Mouse (Mus musculus) cerebellum, adult 2 months (tissue): ENCODE results near the gene Csk. TPM values are rescaled to one million over a fixed set of nuclear protein-coding genes. Genes with fewer than 3 reads are reported as not detected.

Experiments used
- DNase-seq, 2 experiments: peaks; one replicate each; pipeline ENCODE4 v3.0.0; 2021
- H3K27ac ChIP-seq: fragments of 200-500 bp; 2 replicates; pipeline ENCODE4 v1.5.1; 2012; ENCODE audit warnings: low read length, control low read depth, inconsistent platforms; ENCODE audit not compliant: insufficient read depth
- H3K27me3 ChIP-seq: fragments of 200-500 bp; 2 replicates; pipeline ENCODE4 v1.6.1; 2012; ENCODE audit warnings: inconsistent platforms, mild to moderate bottlenecking, low read length, moderate library complexity; ENCODE audit not compliant: control insufficient read depth, insufficient read depth
- H3K4me1 ChIP-seq: fragments of 200-500 bp; 2 replicates; pipeline ENCODE4 v1.6.1; 2011; ENCODE audit warnings: low read length; ENCODE audit not compliant: control insufficient read depth, insufficient read depth
- H3K4me3 ChIP-seq: fragments of 200-500 bp; replicated peaks from 2 replicates; pipeline ENCODE3; 2011; ENCODE audit warnings: mild to moderate bottlenecking, low read depth, low read length, control low read depth; ENCODE audit not compliant: insufficient read depth
- CTCF ChIP-seq: fragments of 200-500 bp; IDR thresholded peaks from 2 replicates; pipeline ENCODE4 v1.5.1; 2011; ENCODE audit warnings: low read depth, mild to moderate bottlenecking, control low read depth, low read length, moderate library complexity, borderline replicate concordance; ENCODE audit not compliant: insufficient read depth
- POLR2A ChIP-seq: fragments of 200-500 bp; IDR thresholded peaks from 2 replicates; pipeline ENCODE4 v1.6.1; 2011; ENCODE audit warnings: low read length, control low read depth, borderline replicate concordance; ENCODE audit not compliant: insufficient read depth
- WGBS: fragments of 180-500 bp; shearing (Covaris S2); methylation state at CpG from one replicate; pipeline ENCODE4 v1.1.7; 2018; 5-methylcytosine and 5-hydroxymethylcytosine counted together
- polyA plus RNA-seq: library from polyadenylated mRNA; depleted of rRNA; stranded (reverse); fragments of >200 nt; gene quantifications from 2 replicates; pipeline ENCODE4 v1.2.3, GENCODE M21; 2012

The Csk gene
- polyA plus RNA-seq, 1 experiment: 57.2 TPM

DNA sequence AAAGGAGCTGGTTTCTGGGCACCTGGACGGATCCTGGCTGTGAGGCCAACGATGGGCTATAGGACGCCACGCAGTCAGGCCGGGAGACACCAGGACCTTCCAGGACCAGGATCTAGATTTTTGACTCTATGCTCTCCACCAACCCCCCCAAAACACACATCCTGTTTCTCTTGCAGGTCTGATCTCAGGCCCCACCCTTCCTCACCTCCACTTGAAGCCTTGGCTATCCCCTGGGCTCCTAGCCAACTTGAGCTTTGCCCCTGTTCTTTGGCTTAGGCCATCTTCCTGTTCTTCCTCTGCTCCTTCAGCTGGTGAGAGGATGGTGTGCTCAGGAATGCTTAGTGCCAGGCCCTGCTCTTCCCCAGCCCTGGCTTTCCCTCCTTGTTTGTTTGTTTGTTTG is 32.8 kb downstream of the Csk start, which contains the start of gene Lman1l:
TSS of gene Lman1l (minus strand) at position 101 of the 400 bp plus-strand sequence.
- H3K4me3 ChIP-seq: no peak within 1 kb of the TSS
- 87% methylated on average over 5 of the region's 5 CpGs for WGBS
- no peak for DNase-seq
- no peak for TF ChIP-seq CTCF
- no peak for TF ChIP-seq POLR2A
- no peak within 1 kb of the TSS for H3K27ac ChIP-seq
- H3K4me1 ChIP-seq: peaks cover 21% of the 10 kb centered on the region
- no peaks in the 10 kb centered on the region for H3K27me3 ChIP-seq

DNA sequence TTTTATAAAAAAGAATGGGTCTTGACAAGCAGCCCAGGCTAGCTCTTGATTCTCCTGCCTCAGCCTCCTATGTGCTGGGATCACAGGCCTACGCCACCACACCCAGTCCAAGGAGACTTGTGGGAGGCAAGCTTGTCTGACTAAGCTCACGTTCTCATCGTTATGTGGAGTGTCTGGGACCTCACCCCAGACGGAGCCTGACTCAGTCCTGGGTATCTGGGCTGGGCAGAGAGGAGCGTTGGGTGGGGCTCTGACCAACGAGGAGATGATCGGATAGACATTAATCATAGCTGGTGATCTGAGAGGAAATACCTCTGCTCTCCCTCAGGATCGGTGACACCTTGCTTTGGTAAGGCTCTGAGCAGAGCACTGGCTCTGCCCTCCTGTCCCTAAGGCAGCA is 34.6 kb downstream of the Csk start:
- Histone ChIP-seq H3K27ac (no peak overlapping the region), H3K27me3 (no peaks in the 10 kb centered on the region), H3K4me3 (no peak overlapping the region), H3K4me1 (0 out of 2 replicates have a peak, but pooled peaks cover 5% of the 10 kb centered on the region)
- WGBS: 83% methylated on average over 8 of the region's 8 CpGs
- TF ChIP-seq CTCF (no peak), POLR2A (no peak)
- DNase-seq: no peak

DNA sequence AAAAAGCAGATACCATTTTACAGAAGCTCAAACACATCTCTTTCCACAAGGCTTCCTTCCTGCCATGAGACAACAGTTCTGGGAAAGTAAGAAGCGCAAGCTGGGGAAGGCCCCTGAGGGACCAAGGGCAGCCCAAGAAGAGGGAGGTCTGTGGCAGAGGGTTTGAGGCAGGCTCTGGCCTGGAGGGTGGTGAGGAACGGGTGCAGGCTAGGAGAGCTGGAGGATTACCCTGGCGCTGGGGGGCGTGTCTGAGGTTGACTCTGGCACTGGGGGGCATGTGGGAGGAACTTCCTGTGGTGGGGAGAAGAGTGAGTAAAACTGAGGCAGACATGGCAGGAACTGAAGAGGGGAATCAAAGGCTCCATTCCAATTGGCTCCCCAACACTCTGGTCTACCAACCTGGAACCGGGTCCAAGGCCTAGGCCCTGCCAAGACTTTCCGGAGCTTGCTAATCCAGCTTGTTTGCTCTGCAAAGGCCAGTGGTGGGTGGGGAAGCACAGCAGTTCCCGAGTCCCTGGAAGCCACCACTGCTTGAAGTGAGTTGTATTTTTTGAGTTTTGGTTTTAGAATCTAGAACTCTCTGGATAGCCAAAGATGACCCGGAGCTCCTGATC is 35.8 kb downstream of the Csk start:
- Histone ChIP-seq H3K4me1 (no peaks in the 10 kb centered on the region), H3K27ac (no peak overlapping the region), H3K4me3 (no peak overlapping the region), H3K27me3 (no peaks in the 10 kb centered on the region)
- DNase-seq: no peak
- 58% methylated on average over 8 of the region's 8 CpGs for WGBS
- no peak for TF ChIP-seq POLR2A
- TF ChIP-seq CTCF: no peak

DNA sequence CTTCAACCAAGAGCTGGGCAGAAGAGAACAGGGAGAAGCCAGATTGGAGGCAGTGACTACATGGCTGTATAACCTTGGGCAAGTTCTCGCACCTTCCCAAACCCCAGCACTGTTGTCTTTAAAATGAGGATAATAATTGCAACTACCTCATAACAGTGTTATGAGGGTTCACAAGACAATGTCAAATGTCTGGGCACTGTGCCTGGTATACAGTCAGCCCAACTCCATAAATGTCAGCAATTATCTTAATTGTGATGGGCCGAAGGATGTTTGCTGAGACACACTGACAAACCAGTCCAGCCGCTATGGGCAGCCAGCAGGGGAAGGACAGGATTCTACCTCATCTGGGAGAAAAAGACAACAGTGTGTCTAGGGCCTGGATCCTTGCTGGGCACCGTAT is 38.6 kb downstream of the Csk start:
- H3K27ac ChIP-seq: no peak overlapping the region

DNA sequence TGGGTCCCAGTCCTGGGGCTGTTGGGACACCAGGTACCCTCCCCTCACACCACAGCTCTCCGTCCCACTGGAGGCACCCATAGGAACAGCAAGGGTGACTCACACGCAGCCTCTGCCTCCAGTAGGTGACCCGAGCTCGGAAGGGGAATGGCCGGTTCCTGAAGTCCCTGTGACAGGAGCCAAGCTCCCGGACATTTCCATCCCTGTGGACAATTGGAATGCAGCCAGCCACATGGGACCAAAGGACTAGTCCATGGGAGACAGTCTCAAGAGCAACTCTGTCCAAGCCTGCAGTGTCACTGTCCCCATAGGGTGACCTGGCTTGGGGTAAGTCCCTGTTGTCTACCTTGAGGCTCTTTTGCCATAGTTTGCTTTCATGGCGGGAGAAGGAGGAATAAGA is 39.5 kb downstream of the Csk start:
- peaks cover 13% of the 10 kb centered on the region for H3K4me1 ChIP-seq
- peak in 1 of 2 experiments; percentile 27 for DNase-seq
- 54% methylated on average over 7 of the region's 7 CpGs for WGBS
- no peak overlapping the region for H3K4me3 ChIP-seq
- no peaks in the 10 kb centered on the region for H3K27me3 ChIP-seq
- no peak overlapping the region for H3K27ac ChIP-seq
- no peak for TF ChIP-seq POLR2A
- no peak for TF ChIP-seq CTCF

More for the DNA sequence above, 38.6 kb downstream of the Csk start:
- no peak overlapping the region for H3K4me3 ChIP-seq
- H3K27me3 ChIP-seq: no peaks in the 10 kb centered on the region
- H3K4me1 ChIP-seq: peaks cover 13% of the 10 kb centered on the region
- WGBS: 90% methylated on average over 4 of the region's 4 CpGs
- TF ChIP-seq POLR2A: no peak
- no peak for TF ChIP-seq CTCF
- DNase-seq: no peak

DNA sequence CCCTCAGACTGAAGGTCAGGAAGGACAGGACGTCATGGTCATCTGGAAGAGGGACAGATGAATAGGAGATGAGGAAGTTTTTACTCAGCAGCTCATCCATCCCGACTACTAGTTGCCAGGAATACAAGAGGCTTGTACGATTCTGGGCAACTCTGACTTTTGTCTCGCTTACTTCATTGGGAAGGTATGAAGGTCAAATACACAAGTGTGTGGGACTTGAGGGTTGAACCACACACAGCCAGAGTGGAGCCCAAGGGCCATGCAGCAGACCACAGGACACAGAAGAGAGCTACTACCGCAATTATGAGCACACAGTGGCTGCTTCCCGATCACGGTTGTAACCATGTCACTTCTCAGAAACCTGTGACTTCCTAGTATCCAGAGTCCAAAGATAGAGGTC is 40.8 kb downstream of the Csk start:
- no peak for DNase-seq
- TF ChIP-seq POLR2A (no peak), CTCF (no peak)
- Histone ChIP-seq H3K4me1 (peaks cover 13% of the 10 kb centered on the region), H3K27me3 (no peaks in the 10 kb centered on the region), H3K4me3 (no peak overlapping the region), H3K27ac (no peak overlapping the region)
- 95% methylated on average over 7 of the region's 7 CpGs for WGBS

DNA sequence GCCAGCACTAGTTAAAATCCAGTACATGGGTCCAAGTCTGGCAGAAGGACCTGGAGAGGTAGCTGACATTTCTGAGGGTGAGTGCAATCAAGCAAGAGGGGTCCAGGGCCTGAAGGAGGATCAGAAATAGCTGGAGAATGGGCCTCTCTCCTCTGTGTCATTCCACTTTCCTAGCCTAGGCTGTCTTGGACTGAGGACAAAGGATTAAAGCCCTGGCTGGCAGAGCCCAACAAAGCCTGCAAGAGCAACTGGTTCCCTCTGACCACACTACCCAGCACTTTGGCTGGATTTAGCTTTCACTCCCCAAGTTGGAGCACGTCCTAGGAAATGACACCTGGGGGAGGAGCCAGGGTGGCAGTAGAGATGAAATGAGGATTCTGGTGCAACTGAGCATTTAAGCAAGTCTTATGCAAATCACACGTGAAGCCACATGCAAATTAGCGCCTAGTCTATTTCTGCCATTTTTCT is 43.0 kb downstream of the Csk start:
- peaks cover 20% of the 10 kb centered on the region for H3K4me1 ChIP-seq
- H3K27ac ChIP-seq: peak overlapping the region; percentile 36; the same call in 1 of the 2 replicates
- peak; percentile 54 to 70 for DNase-seq
- H3K27me3 ChIP-seq: no peaks in the 10 kb centered on the region
- no peak overlapping the region for H3K4me3 ChIP-seq
- WGBS: 17% methylated on average over 3 of the region's 3 CpGs
- TF ChIP-seq CTCF (no peak), POLR2A (no peak)

DNA sequence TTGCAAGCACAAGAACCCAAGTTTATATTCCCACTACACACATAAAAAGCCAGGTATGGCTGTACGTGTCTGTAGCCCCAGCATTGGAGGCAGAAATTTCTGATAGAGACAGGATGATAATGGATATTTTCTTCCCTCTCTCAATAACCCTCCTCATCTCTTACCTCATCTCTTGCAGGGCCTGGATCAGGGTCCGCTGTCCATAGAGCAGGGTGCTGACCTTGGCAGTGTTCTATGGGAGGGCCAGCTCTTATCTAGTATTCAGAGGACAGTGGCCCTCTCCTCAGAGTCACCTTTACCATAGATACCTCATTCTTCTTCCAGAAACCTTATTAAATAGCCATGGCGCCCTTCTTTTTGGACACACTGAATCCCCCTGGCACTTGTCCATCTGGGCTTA is 43.6 kb downstream of the Csk start:
- no peak for DNase-seq
- H3K27me3 ChIP-seq: no peaks in the 10 kb centered on the region
- WGBS: 84% methylated on average over 3 of the region's 3 CpGs
- 0 out of 2 replicates have a peak overlapping the region, but pooled peaks have one; percentile 36 for H3K27ac ChIP-seq
- H3K4me1 ChIP-seq: peaks cover 20% of the 10 kb centered on the region
- no peak for TF ChIP-seq CTCF
- TF ChIP-seq POLR2A: no peak
- H3K4me3 ChIP-seq: no peak overlapping the region
